9 mouse cellular contexts compared by ENCODE assay signal in genomic region chr11:110496061-110496446, GRCm38 (mm10).
DNase-seq lines count a peak whose midpoint lies in the region; ATAC-seq and TF ChIP-seq lines count a peak whose summit lies in the region.
"Had no signal": no experiment of that assay in that cellular context is flagged by ENCODE, and none has a peak within 500 bp of the region (broad histone marks: within the 10 kb centered on the region; RNA-seq: fewer than 3 reads in every experiment).

No protein-coding gene starts in this region.

- peaks cover 7% of the 10 kb centered on the region; the same call in 1 of the 2 replicates for H3K9me3 ChIP-seq in midbrain, embryonic 10.5 days (replicated peaks)
- no peaks in the 10 kb centered on the region for H3K9me3 ChIP-seq in midbrain, embryonic 16.5 days (replicated peaks; ENCODE audit: control insufficient read depth, low read length, poor library complexity, severe bottlenecking)
- H3K9me3 ChIP-seq in limb, embryonic 11.5 days (ENCODE audit: control insufficient read depth, low read length): no peaks in the 10 kb centered on the region
- no peaks in the 10 kb centered on the region for H3K9me3 ChIP-seq in intestine, embryonic 15.5 days

- peaks cover 83% of the 10 kb centered on the region for H3K36me3 ChIP-seq in midbrain, embryonic 10.5 days
- peaks cover 16% of the 10 kb centered on the region for H3K36me3 ChIP-seq in midbrain, embryonic 16.5 days (ENCODE audit: control insufficient read depth, insufficient read depth, low read length)
- H3K36me3 ChIP-seq in kidney, adult 2 months (ENCODE audit: control insufficient read depth, insufficient read depth, low read length): peaks cover 10% of the 10 kb centered on the region
- H3K36me3 ChIP-seq in limb, embryonic 11.5 days (ENCODE audit: control insufficient read depth, insufficient read depth, low read length): peaks cover 15% of the 10 kb centered on the region
- H3K36me3 ChIP-seq in intestine, embryonic 15.5 days: peaks cover 12% of the 10 kb centered on the region

- no peak overlapping the region for H3K4me3 ChIP-seq in midbrain, embryonic 10.5 days
- no peak overlapping the region for H3K4me3 ChIP-seq in midbrain, embryonic 16.5 days (ENCODE audit: low read depth, low read length)
- H3K4me3 ChIP-seq in kidney, adult 2 months (ENCODE audit: insufficient read depth, low read depth, low read length): no peak overlapping the region
- no peak overlapping the region for H3K4me3 ChIP-seq in limb, embryonic 11.5 days (ENCODE audit: low read depth, low read length)
- no peak overlapping the region for H3K4me3 ChIP-seq in intestine, embryonic 15.5 days (replicated peaks)
- H3K4me3 ChIP-seq: myocyte had no signal

- H3K9ac ChIP-seq in midbrain, embryonic 16.5 days (ENCODE audit: low read depth, low read length): no peak overlapping the region
- H3K9ac ChIP-seq in limb, embryonic 11.5 days (ENCODE audit: low read length): no peak overlapping the region
- no peak overlapping the region for H3K9ac ChIP-seq in intestine, embryonic 15.5 days

- H3K27me3 ChIP-seq in midbrain, embryonic 10.5 days (ENCODE audit: low read depth, poor library complexity, severe bottlenecking): no peaks in the 10 kb centered on the region
- no peaks in the 10 kb centered on the region for H3K27me3 ChIP-seq in midbrain, embryonic 16.5 days (ENCODE audit: control insufficient read depth, insufficient read depth, low read depth, low read length)
- H3K27me3 ChIP-seq in kidney, adult 2 months (replicated peaks; ENCODE audit: control insufficient read depth, insufficient read depth, low read length): no peaks in the 10 kb centered on the region
- H3K27me3 ChIP-seq in limb, embryonic 11.5 days (ENCODE audit: control insufficient read depth, insufficient read depth, low read length): no peaks in the 10 kb centered on the region
- H3K27me3 ChIP-seq in intestine, embryonic 15.5 days (replicated peaks): no peaks in the 10 kb centered on the region

- no peak overlapping the region for H3K27ac ChIP-seq in midbrain, embryonic 10.5 days (replicated peaks)
- H3K27ac ChIP-seq in midbrain, embryonic 16.5 days (ENCODE audit: low read length): no peak overlapping the region
- no peak overlapping the region for H3K27ac ChIP-seq in kidney, adult 2 months (ENCODE audit: insufficient read depth, low read depth, low read length)
- no peak overlapping the region for H3K27ac ChIP-seq in limb, embryonic 11.5 days (replicated peaks; ENCODE audit: low read depth, low read length)
- H3K27ac ChIP-seq in intestine, embryonic 15.5 days: no peak overlapping the region

- peak; percentile 38 for DNase-seq in midbrain, embryonic 10.5 days (ENCODE audit: low spot score)
- peak; percentile 73 for DNase-seq in kidney, adult 2 months
- DNase-seq in limb, embryonic 11.5 days (ENCODE audit: low spot score): peak; percentile 47
- DNase-seq in retina, postnatal 1 day: peak; percentile 67

- peak; percentile 78 for TF ChIP-seq CTCF in kidney, adult 2 months (conservative IDR thresholded peaks at IDR 0.05; ENCODE audit: insufficient read depth, insufficient read length, low read depth, low read length)

- WGBS in midbrain, embryonic 10.5 days: 55% methylated on average over 12 of the region's 12 CpGs
- 55% methylated on average over 12 of the region's 12 CpGs for WGBS in midbrain, embryonic 16.5 days
- WGBS in kidney, adult 2 months: 50% methylated on average over 12 of the region's 12 CpGs
- WGBS in limb, embryonic 11.5 days: 55% methylated on average over 12 of the region's 12 CpGs
- 57% methylated on average over 12 of the region's 12 CpGs for WGBS in intestine, embryonic 15.5 days

- TF ChIP-seq POLR2A in kidney, adult 2 months (IDR thresholded peaks at IDR 0.05; ENCODE audit: low read depth, low read length): no peak

- no peak for ATAC-seq in midbrain, embryonic 16.5 days
- ATAC-seq in activated CD4-positive, CD25-positive, alpha-beta regulatory T cell, adult 4 months: peak; percentile 40
- ATAC-seq in erythroblast, adult 5-6 weeks (replicated peaks; ENCODE audit: low FRiP score, poor library complexity, severe bottlenecking): peak; percentile 59
- no peak for ATAC-seq in limb, embryonic 11.5 days (ENCODE audit: insufficient number of reproducible peaks, low FRiP score, low TSS enrichment, low read depth)
- ATAC-seq in intestine, embryonic 15.5 days: no peak

- no peaks in the 10 kb centered on the region for H3K4me1 ChIP-seq in midbrain, embryonic 10.5 days
- H3K4me1 ChIP-seq in midbrain, embryonic 16.5 days (ENCODE audit: control insufficient read depth, insufficient read depth, low read length): peaks cover 8% of the 10 kb centered on the region; the same call in 1 of the 2 replicates
- H3K4me1 ChIP-seq in kidney, adult 2 months (ENCODE audit: control insufficient read depth, insufficient read depth, low read length): peaks cover 3% of the 10 kb centered on the region; the same call in 1 of the 2 replicates
- no peaks in the 10 kb centered on the region for H3K4me1 ChIP-seq in limb, embryonic 11.5 days (ENCODE audit: control insufficient read depth, insufficient read depth, low read length)
- no peaks in the 10 kb centered on the region for H3K4me1 ChIP-seq in intestine, embryonic 15.5 days (replicated peaks)

- H3K4me2 ChIP-seq in midbrain, embryonic 16.5 days (ENCODE audit: low read length): no peak overlapping the region
- H3K4me2 ChIP-seq in limb, embryonic 11.5 days (ENCODE audit: low read depth, severe bottlenecking): no peak overlapping the region
- no peak overlapping the region for H3K4me2 ChIP-seq in intestine, embryonic 15.5 days (replicated peaks)

Comparison
In these comparisons a context has a peak if more than half of its experiments do, and no peak if none do; other contexts are left out.
1. ATAC-seq: peak in activated CD4-positive, CD25-positive, alpha-beta regulatory T cell, adult 4 months (single experiment) and erythroblast, adult 5-6 weeks (single experiment); none in midbrain, embryonic 16.5 days (single experiment), limb, embryonic 11.5 days (single experiment) and intestine, embryonic 15.5 days (single experiment).
2. Peak in every context shown above with its lines, with median percentiles within 50 percentile points of each other: DNase-seq.